Mouse (Mus musculus): ENCODE measurements around the gene Ints5. TPM values are rescaled to one million over a fixed set of nuclear protein-coding genes. Genes with fewer than 3 reads are reported as not detected.

Ints5 gene
- total and polyA plus RNA-seq, 2 experiments: 3.8 to 15.9 TPM

DNA sequence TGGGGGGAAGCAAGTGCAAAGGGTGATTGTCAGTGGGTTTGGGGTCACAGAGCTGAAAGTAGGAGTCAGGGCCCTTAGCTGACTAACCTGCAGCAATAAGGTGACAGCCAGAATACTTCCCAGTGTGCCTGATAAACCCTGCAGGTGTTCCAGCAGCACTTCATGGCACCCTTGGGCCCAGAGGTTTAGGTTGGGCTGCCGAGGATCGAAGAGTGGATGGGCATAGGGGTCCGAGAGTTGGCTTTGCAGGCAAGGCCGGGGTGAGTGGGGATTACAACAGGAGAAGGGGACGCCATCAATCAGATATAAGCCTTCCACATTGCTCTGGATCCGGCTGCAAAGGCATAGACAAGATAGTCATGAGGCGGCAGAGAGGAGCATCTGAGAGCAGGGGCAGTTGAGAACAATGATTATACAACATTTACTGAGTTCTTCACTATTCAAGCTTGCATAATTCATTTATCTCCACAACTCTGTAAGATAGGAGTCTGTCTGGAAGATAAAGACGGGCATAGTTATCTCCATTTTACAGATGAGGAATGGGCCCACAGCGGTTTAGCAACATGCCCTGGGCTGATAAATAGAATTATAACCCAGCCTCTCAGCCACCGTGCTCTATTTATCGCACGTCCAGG is 35.2 kb downstream of the Ints5 start:
- Histone ChIP-seq H3K79me2 (ENCODE audit: control insufficient read depth, insufficient read depth, low read length) (no peaks in the 10 kb centered on the region), H3K4me1 (ENCODE audit: control insufficient read depth, insufficient read depth, low read length) (peaks cover 9% of the 10 kb centered on the region), H3K27ac (replicated peaks; ENCODE audit: insufficient read depth, low read depth, low read length) (no peak overlapping the region), H3K27me3 (ENCODE audit: control insufficient read depth, insufficient read depth, low read length) (no peaks in the 10 kb centered on the region), H3K36me3 (ENCODE audit: control insufficient read depth, insufficient read depth, low read length) (peaks cover 3% of the 10 kb centered on the region; the same call in 1 of the 2 replicates), H3K9ac (ENCODE audit: low read depth, low read length) (no peak overlapping the region), H3K4me3 (ENCODE audit: insufficient read depth, low read depth, low read length) (no peak overlapping the region)
- no peak for DNase-seq (ENCODE audit: extremely low read depth, low read depth, low spot score)
- 93% methylated on average over 12 of the region's 12 CpGs for WGBS
- TF ChIP-seq CTCF (IDR thresholded peaks at IDR 0.05; ENCODE audit: low read depth, low read length) (no peak), POLR2A (IDR thresholded peaks at IDR 0.05; ENCODE audit: extremely low read depth, insufficient read depth, low read length) (no peak)

DNA sequence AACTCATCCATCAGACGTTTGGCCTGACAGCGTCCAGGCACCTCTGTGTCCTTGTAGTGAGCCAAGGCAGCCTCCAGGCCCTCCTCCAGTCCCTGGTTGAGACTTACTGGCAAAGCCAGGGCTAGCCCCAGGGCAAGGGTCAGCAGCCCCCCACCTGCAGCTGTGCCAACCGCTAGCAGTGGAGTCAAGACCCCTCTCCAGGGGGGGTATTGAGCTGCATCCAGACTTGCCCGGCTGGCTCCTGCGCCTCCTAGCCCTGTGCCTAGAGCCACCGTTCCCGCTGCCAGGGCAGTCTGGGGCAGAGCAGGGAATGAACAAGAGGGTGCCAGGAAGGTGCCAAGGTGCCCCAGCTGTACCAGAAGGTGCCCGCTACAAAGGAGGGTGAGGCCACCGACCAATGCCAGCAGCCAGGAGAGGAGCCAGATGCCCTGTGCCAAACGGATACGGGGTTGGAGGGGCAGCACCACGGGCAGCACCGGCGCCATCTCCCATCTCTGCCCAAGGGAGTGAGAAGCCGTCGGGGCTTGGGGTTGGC is 36.0 kb downstream of the Ints5 start:
- TF ChIP-seq CTCF (IDR thresholded peaks at IDR 0.05; ENCODE audit: low read depth, low read length): no peak
- no peak for TF ChIP-seq POLR2A (IDR thresholded peaks at IDR 0.05; ENCODE audit: extremely low read depth, insufficient read depth, low read length)
- H3K79me2 ChIP-seq (ENCODE audit: control insufficient read depth, insufficient read depth, low read length): no peaks in the 10 kb centered on the region
- H3K4me1 ChIP-seq (ENCODE audit: control insufficient read depth, insufficient read depth, low read length): peaks cover 9% of the 10 kb centered on the region
- H3K9ac ChIP-seq (ENCODE audit: low read depth, low read length): peak overlapping the region; percentile 6; the same call in 1 of the 2 replicates
- DNase-seq (ENCODE audit: extremely low read depth, low read depth, low spot score): no peak
- peaks cover 8% of the 10 kb centered on the region; the same call in 1 of the 2 replicates for H3K36me3 ChIP-seq (ENCODE audit: control insufficient read depth, insufficient read depth, low read length)
- H3K27ac ChIP-seq (replicated peaks; ENCODE audit: insufficient read depth, low read depth, low read length): peak overlapping the region; percentile 43
- peak overlapping the region; percentile 82; the same call in 1 of the 2 replicates for H3K4me3 ChIP-seq (ENCODE audit: insufficient read depth, low read depth, low read length)
- 28% methylated on average over 16 of the region's 16 CpGs for WGBS
- no peaks in the 10 kb centered on the region for H3K27me3 ChIP-seq (ENCODE audit: control insufficient read depth, insufficient read depth, low read length)

- Histone ChIP-seq H3K27me3 (ENCODE audit: control insufficient read depth, insufficient read depth, low read length) (no peaks in the 10 kb centered on the region), H3K9ac (ENCODE audit: low read depth, low read length) (peak within 1 kb of the TSS; percentile 96), H3K36me3 (ENCODE audit: control insufficient read depth, insufficient read depth, low read length) (peaks cover 9% of the 10 kb centered on the region; the same call in 1 of the 2 replicates), H3K4me1 (ENCODE audit: control insufficient read depth, insufficient read depth, low read length) (peaks cover 9% of the 10 kb centered on the region), H3K27ac (replicated peaks; ENCODE audit: insufficient read depth, low read depth, low read length) (peak within 1 kb of the TSS; percentile 80), H3K4me3 (ENCODE audit: insufficient read depth, low read depth, low read length) (peak within 1 kb of the TSS; percentile 82), H3K79me2 (ENCODE audit: control insufficient read depth, insufficient read depth, low read length) (no peaks in the 10 kb centered on the region)
- peak; percentile 34; the same call in 1 of the 2 replicates for TF ChIP-seq POLR2A (IDR thresholded peaks at IDR 0.05; ENCODE audit: extremely low read depth, insufficient read depth, low read length)
- TF ChIP-seq CTCF (IDR thresholded peaks at IDR 0.05; ENCODE audit: low read depth, low read length): 0 out of 2 replicates have a peak, but pooled peaks have one; percentile 13
- under 1% methylated on average over 65 of the region's 74 CpGs for WGBS
- DNase-seq (ENCODE audit: extremely low read depth, low read depth, low spot score): peak; percentile 84
Observed at GRCm38 (mm10) chr19:8929224-8930088, 36.7 kb downstream of the Ints5 start, which contains the start of the genes Rom1 and Eml3. Gene Rom1 (minus strand): TSS chr19:8929356. Gene Eml3 (plus strand): TSS chr19:8929552.

DNA sequence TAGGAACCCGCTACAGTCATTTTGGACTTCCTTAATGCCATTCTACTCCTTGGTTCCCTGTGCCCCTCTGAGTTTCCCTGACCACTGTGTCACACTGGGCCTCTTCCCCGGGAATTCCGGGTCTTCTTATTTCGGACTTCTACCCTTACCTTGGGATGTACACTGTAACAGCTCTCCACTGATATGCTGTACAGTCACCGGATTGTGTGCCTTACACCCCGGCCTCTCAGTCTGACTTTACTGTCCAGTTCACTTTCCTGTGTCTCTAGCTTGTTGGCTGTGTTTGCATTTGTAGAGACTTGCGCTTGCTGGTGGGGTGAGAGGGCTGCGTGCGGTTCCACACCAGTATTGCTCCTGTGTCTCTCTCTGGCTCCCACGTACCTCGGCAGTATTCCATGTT is 37.3 kb downstream of the Ints5 start:
- peaks cover 10% of the 10 kb centered on the region; the same call in 1 of the 2 replicates for H3K36me3 ChIP-seq (ENCODE audit: control insufficient read depth, insufficient read depth, low read length)
- H3K79me2 ChIP-seq (ENCODE audit: control insufficient read depth, insufficient read depth, low read length): no peaks in the 10 kb centered on the region
- H3K4me1 ChIP-seq (ENCODE audit: control insufficient read depth, insufficient read depth, low read length): peaks cover 9% of the 10 kb centered on the region
- TF ChIP-seq CTCF (IDR thresholded peaks at IDR 0.05; ENCODE audit: low read depth, low read length) (no peak), POLR2A (IDR thresholded peaks at IDR 0.05; ENCODE audit: extremely low read depth, insufficient read depth, low read length) (no peak)
- no peak for DNase-seq (ENCODE audit: extremely low read depth, low read depth, low spot score)
- WGBS: 1% methylated on average over 11 of the region's 11 CpGs
- H3K27ac ChIP-seq (replicated peaks; ENCODE audit: insufficient read depth, low read depth, low read length): peak overlapping the region; percentile 80
- no peaks in the 10 kb centered on the region for H3K27me3 ChIP-seq (ENCODE audit: control insufficient read depth, insufficient read depth, low read length)
- peak overlapping the region; percentile 82 for H3K4me3 ChIP-seq (ENCODE audit: insufficient read depth, low read depth, low read length)
- peak overlapping the region; percentile 96 for H3K9ac ChIP-seq (ENCODE audit: low read depth, low read length)

DNA sequence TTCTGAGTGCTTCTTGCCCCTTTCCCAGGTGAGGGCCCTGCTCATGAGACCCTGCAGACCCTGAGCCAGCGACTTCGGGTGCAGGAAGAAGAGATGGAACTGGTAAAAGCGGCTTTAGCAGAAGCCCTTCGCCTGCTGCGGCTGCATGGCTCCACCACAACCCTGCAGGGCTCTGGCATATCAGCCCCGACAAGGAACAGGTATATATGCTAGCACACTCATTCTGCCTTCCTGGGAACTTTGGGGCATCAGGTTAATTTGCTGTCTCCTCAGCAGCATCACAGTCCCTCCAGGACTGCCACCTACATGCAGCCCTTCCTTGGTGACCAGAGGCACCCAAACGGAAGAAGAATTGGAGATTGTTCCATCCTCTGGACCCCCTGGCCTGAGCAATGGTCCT is 38.0 kb downstream of the Ints5 start:
- Histone ChIP-seq H3K4me1 (ENCODE audit: control insufficient read depth, insufficient read depth, low read length) (peaks cover 9% of the 10 kb centered on the region), H3K4me3 (ENCODE audit: insufficient read depth, low read depth, low read length) (no peak overlapping the region), H3K27ac (replicated peaks; ENCODE audit: insufficient read depth, low read depth, low read length) (no peak overlapping the region), H3K9ac (ENCODE audit: low read depth, low read length) (no peak overlapping the region), H3K79me2 (ENCODE audit: control insufficient read depth, insufficient read depth, low read length) (no peaks in the 10 kb centered on the region), H3K36me3 (ENCODE audit: control insufficient read depth, insufficient read depth, low read length) (peaks cover 13% of the 10 kb centered on the region; the same call in 1 of the 2 replicates), H3K27me3 (ENCODE audit: control insufficient read depth, insufficient read depth, low read length) (no peaks in the 10 kb centered on the region)
- 84% methylated on average over 7 of the region's 7 CpGs for WGBS
- no peak for DNase-seq (ENCODE audit: extremely low read depth, low read depth, low spot score)
- TF ChIP-seq CTCF (IDR thresholded peaks at IDR 0.05; ENCODE audit: low read depth, low read length) (no peak), POLR2A (IDR thresholded peaks at IDR 0.05; ENCODE audit: extremely low read depth, insufficient read depth, low read length) (no peak)

All from liver, adult 2 months (tissue).